Mouse (Mus musculus): ENCODE results near the gene Usp30.
A peak's percentile ranks its signal among the peaks of the same experiment; 100 is the strongest.

Usp30 gene

GRCm38 (mm10) chr5:114129550-114130210 lies 64.4 kb downstream of the Usp30 start:
- no peak for DNase-seq

GRCm38 (mm10) chr5:114130211-114130605 lies 64.9 kb downstream of the Usp30 start, which contains the start of gene Ung:
TSS of gene Ung (plus strand) at chr5:114130386.
- DNase-seq = peak; percentile 59

- DNase-seq = peak; percentile 92
Observed at GRCm38 (mm10) chr5:114130698-114131520, 65.6 kb downstream of the Usp30 start.

- DNase-seq = peak; percentile 73
Observed at GRCm38 (mm10) chr5:114131521-114131840, 66.2 kb downstream of the Usp30 start.

DNA sequence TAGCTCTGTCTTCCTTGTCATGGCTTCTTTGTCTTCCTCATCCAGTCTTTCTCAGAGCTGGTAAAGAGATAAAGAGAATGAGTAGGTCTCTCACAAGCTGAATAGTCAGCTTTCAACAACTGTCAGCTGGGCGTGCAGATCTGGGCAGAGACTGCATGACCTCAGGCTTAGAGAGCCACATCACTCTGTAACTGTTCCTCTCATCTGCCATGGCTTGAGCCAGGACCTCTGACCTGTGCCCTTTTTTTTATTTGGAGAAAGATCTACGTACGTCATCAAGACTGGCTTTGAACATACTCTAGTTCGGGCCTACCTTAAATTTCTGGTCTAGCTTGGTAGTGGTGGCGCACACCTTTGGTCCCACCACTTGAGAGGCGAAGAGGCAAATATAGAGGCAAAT lies 67.6 kb downstream of the Usp30 start:
- no peak for DNase-seq

GRCm38 (mm10) chr5:114134091-114134534 lies 68.9 kb downstream of the Usp30 start:
- DNase-seq = no peak

DNA sequence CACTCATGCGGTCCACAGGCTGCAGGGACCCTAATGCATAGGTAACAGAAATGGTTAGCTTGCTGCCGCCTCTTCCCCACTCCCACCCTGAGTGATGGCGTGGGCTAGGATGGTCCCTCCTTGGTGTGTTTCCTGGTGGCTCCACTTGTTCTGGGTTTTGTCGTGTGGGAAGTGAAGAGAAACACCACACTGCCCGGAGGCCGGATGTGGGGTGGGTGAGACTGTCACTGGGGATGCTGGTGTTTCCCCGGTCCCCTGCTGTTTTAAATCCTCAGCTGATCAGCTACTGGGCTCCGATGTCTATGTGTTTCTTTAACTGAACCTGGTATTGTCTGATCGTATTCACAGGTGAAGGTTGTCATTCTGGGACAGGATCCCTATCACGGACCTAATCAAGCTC lies 70.3 kb downstream of the Usp30 start:
- DNase-seq = no peak

DNA sequence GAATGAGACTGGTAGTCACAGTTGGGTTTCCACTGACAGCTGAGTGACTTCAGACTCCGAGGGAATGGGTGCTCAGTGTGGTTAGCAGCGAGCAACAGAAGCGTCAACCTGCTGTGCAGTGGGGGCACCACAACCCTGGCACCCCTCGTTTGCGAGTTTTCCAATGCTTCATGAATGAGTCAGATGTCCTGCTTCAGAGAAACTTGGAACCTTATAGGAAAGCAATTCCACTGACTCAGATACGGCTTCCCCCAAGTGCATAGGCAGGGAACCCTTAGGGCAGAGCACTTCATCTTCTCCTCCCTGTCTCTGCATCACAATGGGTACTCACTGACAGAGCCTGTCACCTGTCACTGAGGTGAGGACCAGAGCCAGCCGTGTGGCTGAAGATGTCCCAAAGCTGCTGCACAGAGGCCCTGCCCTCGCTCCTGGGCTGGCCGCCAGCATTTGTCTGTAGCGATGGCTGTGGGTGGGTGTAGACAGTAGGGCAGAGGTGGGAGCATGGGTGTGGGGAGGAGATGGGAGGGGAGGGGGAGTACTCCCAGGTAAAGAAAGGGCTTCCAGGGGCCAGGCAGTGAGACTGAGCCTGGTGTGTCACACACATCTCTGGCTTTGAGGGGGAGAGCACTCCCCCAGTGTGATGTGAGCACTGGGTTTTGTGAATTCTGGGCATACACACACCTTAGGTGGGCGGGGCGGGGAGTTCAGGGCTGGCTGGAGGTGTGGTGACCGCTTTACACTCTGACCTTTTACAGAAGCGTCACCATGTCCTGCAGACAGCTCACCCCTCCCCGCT lies 72.4 kb downstream of the Usp30 start:
- no peak for DNase-seq

DNA sequence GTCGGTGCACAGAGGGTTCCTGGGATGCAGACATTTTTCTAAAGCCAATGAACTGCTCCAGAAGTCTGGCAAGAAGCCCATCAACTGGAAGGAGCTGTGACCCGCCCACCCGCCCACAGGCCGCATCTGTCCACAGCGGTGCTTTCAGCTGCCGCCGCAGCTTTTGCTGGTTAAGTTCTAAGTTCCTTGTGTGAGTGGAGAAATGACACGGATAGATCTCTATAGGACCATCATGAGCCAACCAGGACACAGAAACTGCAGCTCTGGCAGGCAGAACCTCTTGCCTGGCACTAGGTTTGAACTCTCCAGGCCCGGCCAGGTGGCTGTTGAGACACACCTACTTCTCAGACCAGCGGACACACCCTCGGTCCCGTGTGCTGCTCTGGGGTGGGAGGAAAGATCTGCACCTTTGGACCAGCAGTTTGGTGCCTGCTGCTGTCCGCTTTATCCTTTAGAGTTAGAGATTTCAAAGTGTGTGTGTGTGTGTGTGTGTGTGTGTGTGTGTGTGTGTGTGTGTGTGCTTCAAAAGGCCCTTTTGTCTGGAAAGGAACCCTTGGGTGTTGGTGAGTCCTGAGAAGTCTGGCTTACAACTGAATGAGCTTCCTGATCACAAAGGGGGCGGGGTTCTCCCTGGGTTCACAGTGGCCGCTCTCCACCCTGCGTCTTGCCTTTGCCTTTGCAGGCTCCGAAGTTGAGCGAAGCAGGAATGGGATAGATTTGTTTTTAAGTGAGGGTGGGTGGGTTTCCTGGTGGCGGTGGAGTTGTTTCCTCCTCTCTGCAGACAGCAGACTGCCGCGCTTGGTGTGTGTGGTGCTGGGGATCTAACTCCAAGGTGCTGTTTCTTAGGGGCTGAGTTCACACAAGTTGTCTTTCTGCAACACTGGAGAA lies 73.3 kb downstream of the Usp30 start:
- no peak for DNase-seq

DNA sequence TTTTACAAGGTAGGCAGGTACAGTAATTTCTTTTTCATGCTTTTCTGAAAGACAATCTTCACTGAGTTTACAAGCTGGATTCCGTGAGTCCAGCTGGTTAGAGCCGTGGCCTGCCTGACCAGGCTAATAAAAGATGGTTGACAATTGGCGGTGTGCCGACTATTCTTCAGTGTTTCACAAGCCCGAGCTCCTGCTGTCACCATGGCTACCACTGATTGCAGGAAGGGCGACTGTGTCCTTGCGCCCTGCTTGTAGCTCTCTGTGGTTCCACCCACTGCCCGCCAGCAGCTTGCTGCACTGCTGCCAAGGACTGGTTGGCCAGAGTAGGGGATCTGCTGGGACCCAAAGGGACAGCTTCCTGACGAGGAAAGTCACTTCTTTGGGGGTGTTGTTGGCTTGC lies 73.9 kb downstream of the Usp30 start:
- DNase-seq = peak; percentile 54

- no peak for DNase-seq
Observed at GRCm38 (mm10) chr5:114146028-114146888, 81.0 kb downstream of the Usp30 start, which contains the start of gene Acacb. TSS of gene Acacb (plus strand) at chr5:114146535.

- DNase-seq = no peak
Observed at GRCm38 (mm10) chr5:114147043-114147972, 82.0 kb downstream of the Usp30 start.

GRCm38 (mm10) chr5:114152359-114153092 lies 87.3 kb downstream of the Usp30 start:
- no peak for DNase-seq

DNA sequence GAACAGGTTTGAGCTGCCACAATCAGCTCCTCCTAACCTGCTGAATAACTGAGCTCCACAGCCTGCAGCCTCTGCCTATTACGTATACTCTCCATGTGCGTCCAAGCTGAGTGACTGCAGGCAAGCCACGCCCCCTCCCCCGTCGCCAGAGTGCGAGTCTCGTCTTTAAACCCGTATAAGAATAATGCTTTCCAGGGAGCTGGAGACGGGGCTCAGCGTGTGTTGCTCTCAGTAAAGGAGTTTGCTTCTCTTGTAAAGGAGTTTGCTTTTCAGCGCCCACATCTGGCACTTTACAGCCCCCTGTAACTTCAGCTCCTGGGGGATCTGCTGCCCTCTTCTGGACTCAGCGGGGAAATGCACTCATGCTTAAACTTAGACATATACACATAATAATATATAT lies 88.2 kb downstream of the Usp30 start:
- DNase-seq = no peak

GRCm38 (mm10) chr5:114154765-114155164 lies 89.5 kb downstream of the Usp30 start:
- no peak for DNase-seq

GRCm38 (mm10) chr5:114155168-114155933 lies 90.1 kb downstream of the Usp30 start:
- DNase-seq = no peak

- no peak for DNase-seq
Observed at GRCm38 (mm10) chr5:114157236-114157635, 92.0 kb downstream of the Usp30 start.

DNA sequence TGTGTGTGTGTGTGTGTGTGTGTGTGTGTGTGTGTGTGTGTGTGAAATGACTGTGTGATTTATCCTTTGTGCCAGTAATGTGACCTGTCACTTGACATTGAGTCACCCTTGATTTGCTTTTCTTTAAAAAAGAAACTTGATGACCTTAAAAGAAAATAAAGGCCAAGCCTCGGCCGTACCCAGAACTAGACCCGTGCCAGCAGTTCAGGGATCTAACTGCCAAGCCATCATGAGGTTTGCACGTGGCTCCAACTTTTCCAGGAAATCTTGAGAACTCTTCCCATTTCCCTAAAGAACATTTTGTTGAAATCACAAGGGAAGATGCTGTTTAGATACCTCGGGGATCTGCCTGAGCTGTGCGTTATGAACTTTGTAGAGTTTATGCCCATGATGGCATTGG lies 96.2 kb downstream of the Usp30 start:
- DNase-seq = no peak
